Mouse (Mus musculus): Measurements from ENCODE around the gene Cenpx.

The Cenpx gene

DNA sequence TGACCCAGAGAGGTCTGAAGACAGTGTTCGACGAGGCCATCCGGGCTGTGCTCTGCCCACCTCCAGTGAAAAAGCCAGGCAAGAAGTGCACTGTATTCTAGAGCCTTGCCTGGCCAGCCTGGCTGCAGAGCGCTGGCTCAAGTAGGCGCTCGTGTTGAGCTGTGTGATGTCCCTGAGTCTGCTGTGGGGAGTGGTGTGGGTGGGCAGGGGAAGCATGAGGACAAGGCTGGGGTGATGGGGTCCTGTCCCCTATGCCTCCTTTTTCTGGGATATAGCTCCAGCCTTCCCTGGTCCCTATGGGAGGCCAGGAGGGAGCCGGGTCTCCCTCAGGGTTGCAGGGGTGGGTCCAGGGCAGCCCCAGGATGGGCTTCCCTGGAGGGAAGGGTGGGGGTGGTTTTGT, 10.0 kb upstream of the Cenpx start:
- no peak for DNase-seq (ENCODE audit: low spot score)

- no peak for DNase-seq (ENCODE audit: low spot score)
Observed at GRCm38 (mm10) chr11:120722761-120723382, 9.3 kb upstream of the Cenpx start.

DNA sequence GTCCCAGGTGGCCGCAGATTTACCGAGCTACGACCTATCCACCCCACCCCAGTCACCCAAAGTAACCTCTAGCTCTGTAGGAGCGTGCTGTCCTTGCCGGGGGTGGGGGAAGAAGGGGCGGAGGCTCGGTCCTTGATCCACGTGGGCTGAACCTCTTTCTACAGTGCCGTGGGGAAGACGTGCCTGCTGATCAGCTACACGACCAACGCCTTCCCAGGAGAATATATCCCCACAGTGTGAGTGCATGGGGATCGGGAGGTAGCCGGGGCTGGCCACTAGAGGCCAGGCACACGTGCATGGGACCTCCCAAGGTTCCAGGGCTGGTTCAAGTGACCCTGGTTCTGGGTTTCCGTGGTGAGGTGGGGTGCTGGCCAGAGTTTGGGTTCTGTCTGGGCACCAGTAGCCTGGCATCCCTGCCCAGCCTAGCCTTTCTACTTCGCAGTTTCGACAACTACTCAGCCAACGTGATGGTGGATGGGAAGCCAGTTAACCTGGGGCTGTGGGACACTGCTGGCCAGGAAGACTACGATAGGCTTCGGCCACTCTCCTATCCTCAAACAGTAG, 8.6 kb upstream of the Cenpx start:
- DNase-seq (ENCODE audit: low spot score) = no peak

DNA sequence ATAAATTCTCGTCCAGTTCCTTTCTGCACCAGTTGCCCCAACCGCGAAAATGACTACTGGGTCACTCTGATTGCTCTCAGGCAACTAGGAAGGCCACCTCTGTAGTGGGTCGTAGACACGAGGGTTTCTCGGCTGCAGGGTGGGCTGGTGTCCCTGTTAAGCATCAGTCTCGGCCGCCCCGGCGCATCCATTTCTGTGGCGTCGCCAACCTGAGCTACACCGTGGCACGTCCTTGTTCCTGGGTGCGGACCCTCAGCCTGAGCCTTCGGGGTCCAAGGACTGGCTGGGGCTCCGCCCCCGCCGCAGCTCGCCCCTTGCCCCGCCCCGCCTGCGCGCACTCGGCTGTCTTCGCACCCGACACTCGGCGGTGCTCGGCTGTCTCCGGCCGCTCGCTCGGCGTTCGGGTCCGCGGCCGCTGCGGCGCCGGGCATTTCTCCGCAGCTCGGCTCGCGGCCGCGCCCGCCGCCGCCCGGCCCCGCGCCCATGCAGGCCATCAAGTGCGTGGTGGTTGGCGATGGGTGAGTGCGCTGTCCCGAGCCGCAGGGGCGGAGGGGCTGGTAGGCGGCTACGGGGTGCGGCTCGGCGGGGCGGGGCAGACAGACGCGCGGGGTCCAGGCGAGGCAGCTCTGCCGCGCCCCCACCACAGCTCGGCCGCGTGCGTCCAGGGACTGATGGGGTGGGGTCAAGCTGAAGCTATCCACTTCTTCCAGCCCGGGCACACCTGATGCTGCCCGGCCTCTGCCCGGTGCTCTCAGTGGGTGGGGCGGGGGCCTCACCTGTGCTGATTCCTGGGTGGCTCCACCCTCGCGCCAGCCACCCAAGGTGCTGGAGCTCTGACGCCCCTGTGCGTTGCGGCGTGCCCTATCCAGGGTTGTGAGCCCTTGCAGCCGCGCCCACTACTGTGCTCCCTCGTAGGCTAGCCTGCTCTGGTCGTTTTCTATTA, 7.9 kb upstream of the Cenpx start, which contains the start of gene Rac3:
Gene Rac3 (plus strand): TSS at position 347 of the 943 bp plus-strand sequence.
- no peak for DNase-seq (ENCODE audit: low spot score)

DNA sequence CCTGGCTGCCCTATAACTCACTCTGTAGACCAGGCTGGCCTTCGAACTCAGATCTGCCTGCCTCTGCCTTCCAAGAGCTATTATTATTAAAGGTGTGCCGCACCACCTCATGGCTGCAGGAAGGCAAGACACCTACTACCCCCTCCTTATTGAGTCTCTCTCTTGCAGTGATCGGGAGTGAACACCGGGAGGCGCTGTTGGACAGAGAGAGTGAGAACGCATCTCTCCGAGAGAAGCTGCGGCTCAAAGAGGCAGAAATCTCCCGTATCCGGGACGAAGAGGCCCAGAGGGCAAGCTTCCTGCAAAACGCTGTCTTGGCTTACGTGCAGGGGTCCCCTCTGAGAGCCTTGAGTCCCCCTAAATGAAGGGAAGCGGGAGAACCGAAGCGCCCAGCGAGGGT, 6.9 kb upstream of the Cenpx start:
- DNase-seq (ENCODE audit: low spot score) = peak; percentile 72

DNA sequence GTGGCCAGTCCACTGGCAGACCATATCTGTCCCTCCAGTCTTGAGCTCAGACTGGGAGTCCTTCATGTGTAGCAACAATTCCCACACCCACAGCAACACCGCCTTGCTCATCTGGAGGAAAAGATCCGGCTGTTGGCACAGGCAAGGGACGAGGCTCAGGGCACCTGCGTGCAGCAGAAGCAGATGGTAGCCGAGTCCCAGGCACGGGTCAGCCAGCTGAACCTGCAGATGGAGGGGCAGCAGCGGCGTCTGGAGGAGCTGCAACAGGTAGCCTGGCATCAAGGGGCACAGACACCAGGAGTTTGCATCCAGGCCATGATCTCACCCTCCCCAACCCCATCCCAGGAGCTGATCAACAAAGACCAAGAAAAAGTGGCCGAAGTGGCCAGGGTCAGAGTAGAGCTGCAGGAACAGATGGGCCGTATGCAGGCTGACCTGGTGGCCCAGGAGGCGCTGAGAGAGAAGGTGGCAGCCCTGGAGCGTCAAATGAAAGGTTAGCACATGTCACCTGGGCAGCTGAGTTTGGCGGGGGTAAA, 6.4 kb upstream of the Cenpx start:
- DNase-seq (ENCODE audit: low spot score) = no peak

DNA sequence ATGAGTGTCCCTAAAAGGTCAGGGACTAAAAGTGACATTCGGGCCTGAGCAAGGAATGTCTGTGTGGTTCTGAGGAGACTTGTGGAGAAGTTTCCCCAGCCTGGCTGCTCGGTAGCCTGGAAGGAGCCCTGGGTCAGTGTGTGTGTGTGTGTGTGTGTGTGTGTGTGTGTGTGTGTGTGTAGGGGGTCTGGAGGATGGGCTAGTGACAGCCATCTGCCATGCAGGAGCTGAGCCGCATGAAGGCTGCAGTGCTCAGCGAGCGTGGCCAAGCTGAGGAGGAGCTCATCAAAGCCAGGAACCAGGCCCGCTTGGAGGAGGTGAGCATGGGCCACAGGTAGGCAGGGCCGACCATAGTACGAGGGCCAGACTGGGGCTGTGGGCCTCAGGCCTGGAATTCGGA, 5.7 kb upstream of the Cenpx start:
- no peak for DNase-seq (ENCODE audit: low spot score)

- DNase-seq (ENCODE audit: low spot score) = no peak
Observed at GRCm38 (mm10) chr11:120715131-120715530, 1.6 kb upstream of the Cenpx start.

DNA sequence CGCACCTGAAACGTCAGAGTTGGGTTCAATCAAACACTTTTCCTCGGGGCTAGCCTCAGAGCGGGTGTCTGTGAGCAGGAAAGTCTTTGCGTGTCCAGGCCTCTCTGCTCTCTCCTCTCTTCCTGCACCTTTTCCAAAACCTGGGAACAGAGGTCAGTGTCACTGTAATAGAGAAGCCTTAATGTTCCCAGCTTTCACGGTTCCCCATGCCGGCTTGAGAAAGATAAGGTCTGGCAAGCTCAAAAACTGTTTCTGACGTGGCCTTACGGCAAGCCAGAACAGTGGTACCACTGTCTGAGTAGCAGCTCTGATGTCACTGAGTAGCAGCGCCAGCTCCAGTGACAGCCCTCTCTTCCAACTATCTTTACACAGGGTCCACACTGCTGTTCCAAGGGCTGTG, 1.0 kb upstream of the Cenpx start:
- no peak for DNase-seq (ENCODE audit: low spot score)

DNA sequence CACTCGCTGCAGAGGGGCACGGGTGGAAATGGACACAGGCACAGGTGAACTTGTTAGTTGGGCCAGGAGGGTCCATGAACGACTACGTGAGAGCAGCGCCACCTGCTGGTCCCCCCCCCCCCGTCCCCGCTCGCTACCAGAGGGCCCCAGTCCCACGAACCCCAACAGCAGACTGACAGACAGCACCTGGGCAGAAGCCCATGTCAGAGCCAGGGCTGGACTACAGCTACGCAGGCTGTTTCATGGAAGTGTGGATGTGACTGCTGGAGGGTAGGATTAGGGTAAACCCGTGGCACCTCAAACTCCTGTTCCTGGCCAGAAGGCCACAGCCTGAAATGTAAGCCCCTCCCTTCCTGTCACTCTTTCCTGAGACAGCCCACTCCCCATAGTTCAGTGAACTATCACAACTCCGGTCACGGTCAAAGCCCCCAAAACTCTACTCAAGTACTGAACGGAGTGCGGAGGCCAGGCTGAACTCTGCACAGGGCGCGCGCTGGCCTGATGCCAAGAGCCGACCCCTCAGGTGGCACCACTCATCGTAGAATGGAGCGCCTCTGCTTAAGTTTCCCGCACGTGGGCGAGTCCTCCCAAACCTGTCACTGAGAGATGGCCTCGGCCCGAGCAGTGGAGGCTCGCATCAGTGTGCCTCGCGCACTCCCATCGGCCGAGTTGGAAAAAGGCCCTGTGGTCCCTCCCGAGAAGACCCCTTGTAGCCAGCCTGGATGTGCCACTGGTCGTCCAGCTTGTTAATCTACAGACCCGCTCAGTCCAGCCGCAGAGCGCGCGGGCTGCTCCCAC, 568 bp downstream of the Cenpx start:
- no peak for DNase-seq (ENCODE audit: low spot score)

DNA sequence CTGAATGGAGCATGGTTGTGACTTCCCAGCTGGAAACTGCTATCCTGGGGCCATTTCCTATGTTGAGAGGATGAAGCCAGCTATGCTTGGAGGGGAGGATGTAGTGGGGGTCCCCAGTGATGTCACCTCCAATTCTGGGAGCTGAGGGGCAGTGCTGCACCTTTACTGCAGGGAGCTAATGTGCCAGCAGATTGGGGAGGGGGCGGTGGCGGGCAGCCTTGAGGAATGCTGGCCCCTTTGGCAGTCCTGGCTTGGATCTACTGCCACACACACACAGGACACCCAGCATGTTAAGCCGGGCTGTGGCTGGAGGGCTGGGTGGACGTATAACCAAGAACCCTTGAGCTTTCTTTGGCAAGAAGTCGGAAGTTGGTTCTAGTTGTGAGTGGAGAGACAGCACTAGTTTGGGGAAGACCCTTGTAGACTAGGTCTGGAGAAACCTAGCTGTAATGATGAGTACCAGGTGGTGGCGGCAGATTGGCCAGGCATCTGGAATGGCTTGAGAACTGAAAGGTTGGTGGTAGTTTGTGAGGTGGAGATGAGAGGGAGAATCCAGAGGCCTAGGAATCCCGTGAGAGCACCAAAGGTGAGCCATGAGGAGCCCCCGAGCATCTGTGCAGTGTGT, 1.4 kb downstream of the Cenpx start:
- DNase-seq (ENCODE audit: low spot score) = no peak

- DNase-seq (ENCODE audit: low spot score) = no peak
Observed at GRCm38 (mm10) chr11:120710672-120711071, 2.9 kb downstream of the Cenpx start.

DNA sequence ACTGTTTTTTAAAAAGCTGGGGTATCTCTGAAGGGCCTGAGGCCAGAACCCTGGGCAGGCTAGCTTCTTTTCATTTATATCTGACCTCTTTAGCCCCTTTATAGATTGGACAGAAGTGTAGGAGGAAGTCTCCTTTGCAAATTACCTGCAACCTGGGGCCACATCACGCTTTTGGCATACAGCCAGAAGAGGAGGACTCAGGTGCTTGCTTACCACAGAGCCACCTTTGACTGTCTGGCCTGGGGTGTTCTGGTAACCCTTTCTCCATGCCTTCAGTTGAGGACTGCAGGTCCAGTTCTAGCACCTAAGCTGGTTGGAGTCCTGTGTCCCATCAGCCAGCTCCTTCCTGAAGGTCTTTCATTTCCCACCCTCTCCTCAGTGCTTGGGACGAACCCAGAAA, 4.0 kb downstream of the Cenpx start:
- no peak for DNase-seq (ENCODE audit: low spot score)

DNA sequence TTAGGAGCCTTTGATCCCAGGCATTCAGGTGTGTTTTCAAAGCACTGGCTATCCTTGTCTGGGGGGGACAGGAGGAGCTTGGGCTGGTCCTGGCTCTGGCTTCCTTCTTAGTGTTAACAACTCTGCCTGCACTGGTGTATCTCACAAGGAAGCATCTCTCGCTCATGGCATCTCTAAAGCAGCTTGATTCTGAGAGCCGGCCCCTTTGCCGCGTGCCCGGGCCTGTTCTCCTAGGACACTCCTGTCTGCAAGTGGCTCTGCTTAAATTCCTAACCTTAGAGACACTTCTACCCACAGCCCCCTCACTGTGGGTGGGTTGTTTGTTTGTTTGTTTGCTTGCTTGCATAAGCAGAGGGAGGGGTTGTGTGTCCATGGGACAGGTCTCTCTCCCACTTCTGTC, 5.6 kb downstream of the Cenpx start:
- DNase-seq (ENCODE audit: low spot score) = no peak

- no peak for DNase-seq (ENCODE audit: low spot score)
Observed at GRCm38 (mm10) chr11:120707225-120707624, 6.3 kb downstream of the Cenpx start.

- DNase-seq (ENCODE audit: low spot score) = no peak
Observed at GRCm38 (mm10) chr11:120706120-120706519, 7.4 kb downstream of the Cenpx start.

GRCm38 (mm10) chr11:120704486-120705325, 8.8 kb downstream of the Cenpx start:
- DNase-seq (ENCODE audit: low spot score) = no peak

DNA sequence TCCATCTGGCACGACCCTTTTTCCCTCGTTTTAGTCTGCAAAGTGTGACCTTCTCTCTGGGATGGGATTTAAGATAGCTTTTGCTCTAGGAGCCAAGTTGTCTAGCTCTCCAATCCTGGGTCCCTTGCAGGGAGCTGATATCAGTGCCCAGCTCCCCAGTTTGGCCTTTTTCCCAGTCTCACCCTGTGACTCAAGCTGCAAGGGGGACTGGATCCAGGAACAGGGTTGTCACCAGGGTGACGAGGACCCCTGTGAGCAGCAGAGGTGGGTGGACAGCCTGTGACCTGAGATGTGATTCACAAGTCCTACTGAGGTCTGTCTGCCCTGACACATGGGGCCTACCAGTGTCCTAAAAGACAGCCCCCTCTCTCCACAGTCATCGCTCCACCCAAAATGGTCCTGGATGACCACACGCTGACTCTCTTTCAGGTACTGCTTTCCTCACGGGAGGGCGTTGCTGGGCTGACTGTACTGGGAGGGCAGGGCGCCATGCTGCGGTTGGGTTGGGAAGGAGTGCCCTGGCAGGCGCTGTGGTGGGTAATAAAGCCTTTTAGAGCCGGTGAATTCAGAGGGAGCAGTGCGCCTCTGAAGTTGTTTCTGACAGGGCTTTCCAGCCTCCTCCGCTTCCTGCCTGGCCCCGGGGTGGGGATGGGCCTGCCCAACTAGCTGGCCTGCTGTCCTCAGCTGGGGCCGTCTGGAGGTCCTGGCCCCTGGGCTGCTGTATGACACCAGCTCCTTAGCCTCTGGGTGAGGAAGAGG, 9.7 kb downstream of the Cenpx start:
- DNase-seq (ENCODE audit: low spot score) = peak; percentile 55

GRCm38 (mm10) chr11:120697741-120698140, 15.8 kb downstream of the Cenpx start:
- DNase-seq (ENCODE audit: low spot score) = peak; percentile 61

- DNase-seq (ENCODE audit: low spot score) = no peak
Observed at GRCm38 (mm10) chr11:120696568-120696967, 17.0 kb downstream of the Cenpx start.
